Mouse (Mus musculus) ES-E14 (cell line): Measurements from ENCODE around the gene Pip5kl1. TPM values are rescaled to one million over a fixed set of nuclear protein-coding genes. Genes with fewer than 3 reads are reported as not detected.

Source experiments
- DNase-seq: peaks from one replicate; pipeline ENCODE4 v3.0.0-alpha.2; 2013; ENCODE audit warnings: low read depth, low spot score
- H3K27ac ChIP-seq: 2 replicates; pipeline ENCODE4 v1.5.1; 2012; ENCODE audit warnings: low read depth, mild to moderate bottlenecking, low read length, moderate library complexity, mixed read lengths; ENCODE audit not compliant: poor library complexity, insufficient read depth, severe bottlenecking
- H3K36me3 ChIP-seq: 2 replicates; pipeline ENCODE4 v1.6.1; 2012; ENCODE audit warnings: mild to moderate bottlenecking, low read length, moderate library complexity, mixed read lengths; ENCODE audit not compliant: control insufficient read depth, poor library complexity, insufficient read depth, severe bottlenecking
- H3K4me1 ChIP-seq, 2 experiments: fragments of 150-350 bp in 1 of 2; sonication (generic) in 1 of 2; 2 replicates each; pipeline ENCODE4 v1.6.1; 2012; ENCODE audit warnings: low read length in 2 of 2, mild to moderate bottlenecking in 1 of 2, mixed read lengths in 1 of 2; ENCODE audit not compliant: control insufficient read depth in 2 of 2, insufficient read depth in 2 of 2, poor library complexity in 1 of 2
- H3K4me3 ChIP-seq, 2 experiments: fragments of 150-350 bp in 1 of 2; sonication (generic) in 1 of 2; 2 replicates each; pipeline ENCODE4 v1.5.1; 2012; ENCODE audit warnings: low read length in 2 of 2, low read depth in 1 of 2, mild to moderate bottlenecking in 1 of 2, mixed read lengths in 1 of 2; ENCODE audit not compliant: insufficient read depth in 1 of 2, poor library complexity in 1 of 2, severe bottlenecking in 1 of 2
- H3K9ac ChIP-seq: 2 replicates; pipeline ENCODE4 v1.6.1; 2012; ENCODE audit warnings: low read depth, mild to moderate bottlenecking, low read length, mixed read lengths; ENCODE audit not compliant: poor library complexity, insufficient read depth, severe bottlenecking
- H3K9me3 ChIP-seq: fragments of 150-350 bp; sonication (generic); 2 replicates; pipeline ENCODE4 v1.6.1; 2012; ENCODE audit warnings: low read depth, mild to moderate bottlenecking, low read length; ENCODE audit not compliant: control insufficient read depth, insufficient read depth
- CHD2 ChIP-seq: IDR thresholded peaks from 2 replicates; pipeline ENCODE4 v1.6.1; 2014; ENCODE audit warnings: mild to moderate bottlenecking, low read depth, low read length, inconsistent platforms
- HCFC1 ChIP-seq: IDR thresholded peaks from 2 replicates; pipeline ENCODE4 v1.6.1; 2012; ENCODE audit warnings: low read length, inconsistent platforms, borderline replicate concordance; ENCODE audit not compliant: insufficient read depth
- MAFK ChIP-seq: IDR thresholded peaks from 2 replicates; pipeline ENCODE4 v1.6.1; 2014; ENCODE audit warnings: mild to moderate bottlenecking, low read depth, low read length, inconsistent platforms; ENCODE audit not compliant: insufficient read depth
- ZC3H11A ChIP-seq: IDR thresholded peaks from 2 replicates; pipeline ENCODE4 v1.6.1; 2012; ENCODE audit warnings: low read depth, mild to moderate bottlenecking, inconsistent platforms, low read length, borderline replicate concordance
- ZNF384 ChIP-seq: IDR thresholded peaks from 2 replicates; pipeline ENCODE4 v1.6.1; 2012; ENCODE audit warnings: low read depth, low read length, inconsistent platforms
- in situ Hi-C, 2 experiments: fragments of 600-800 bp; cut with MboI; formaldehyde crosslinking; loops; one replicate each; pipeline ENCODE4 v1.15.1; 2025; ENCODE audit warnings: low sequenced_read_pairs in 2 of 2, inconsistent platforms in 1 of 2; ENCODE audit not compliant: unreplicated experiment in 2 of 2
- total RNA-seq: library from RNA; depleted of rRNA; stranded (reverse); fragments of 300-350 nt; gene quantifications from 2 replicates; pipeline ENCODE4 v1.2.3, GENCODE M21; 2012

Pip5kl1 gene
- total RNA-seq, 1 experiment, result 3.5 TPM

DNA sequence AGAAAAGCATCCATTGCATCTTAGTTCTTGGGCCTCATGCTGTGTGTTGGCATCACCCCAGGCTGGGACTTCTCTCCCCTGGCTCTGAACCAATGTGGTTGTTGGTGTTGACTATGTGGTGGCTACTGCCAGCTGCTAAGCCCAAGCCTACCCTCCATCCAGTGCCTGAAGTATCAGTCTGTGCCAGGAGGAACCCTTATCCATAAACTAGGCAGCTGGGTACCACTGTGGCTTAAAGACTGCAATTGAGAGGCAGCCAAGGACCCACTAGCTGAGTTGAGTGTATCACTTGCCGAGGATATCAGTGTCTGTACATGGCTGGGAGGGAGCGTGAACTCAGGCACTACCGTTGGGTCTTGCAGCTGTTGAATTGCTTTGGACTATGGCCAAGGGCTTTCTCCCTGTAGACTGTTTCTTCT is 31.6 kb upstream of the Pip5kl1 start:
- Histone ChIP-seq H3K9me3 (no peaks in the 10 kb centered on the region), H3K36me3 (peaks cover 2% of the 10 kb centered on the region; the same call in 1 of the 2 replicates), H3K4me1 (peaks cover 2 to 18% of the 10 kb centered on the region in 2 experiments; a peak in 2 of 4 replicates), H3K4me3 (no peak overlapping the region), H3K9ac (no peak overlapping the region), H3K27ac (no peak overlapping the region)
- TF ChIP-seq ZNF384 (no peak), MAFK (no peak), HCFC1 (no peak), CHD2 (no peak), ZC3H11A (no peak)
- no peak for DNase-seq
- in situ Hi-C loops, result no loop called here

DNA sequence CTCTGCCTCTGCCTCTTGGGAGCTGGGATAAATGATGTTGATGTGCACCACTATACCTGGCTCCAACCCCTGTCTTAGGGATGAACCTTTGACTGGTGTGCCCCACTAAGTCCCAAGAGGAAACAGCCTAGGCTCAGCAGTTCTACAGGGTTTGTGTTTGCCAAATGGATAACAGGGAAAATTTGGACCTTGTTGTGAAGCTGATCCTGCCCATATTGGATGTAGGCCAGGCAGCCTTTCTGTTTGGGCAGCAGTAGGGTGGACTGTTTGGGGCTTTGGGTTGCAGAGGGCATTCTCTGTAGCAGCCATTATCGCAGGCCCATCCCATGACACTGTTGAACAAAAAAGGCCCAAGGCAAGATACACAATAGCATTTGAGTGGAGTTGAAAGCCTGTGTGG is 27.6 kb upstream of the Pip5kl1 start:
- Histone ChIP-seq H3K9me3 (no peaks in the 10 kb centered on the region), H3K4me3 (no peak overlapping the region), H3K36me3 (no peaks in the 10 kb centered on the region), H3K9ac (no peak overlapping the region), H3K27ac (no peak overlapping the region), H3K4me1 (no peaks in the 10 kb centered on the region)
- TF ChIP-seq ZNF384 (no peak), CHD2 (no peak), HCFC1 (no peak), MAFK (no peak), ZC3H11A (no peak)
- no peak for DNase-seq
- in situ Hi-C loops, result no loop called here

DNA sequence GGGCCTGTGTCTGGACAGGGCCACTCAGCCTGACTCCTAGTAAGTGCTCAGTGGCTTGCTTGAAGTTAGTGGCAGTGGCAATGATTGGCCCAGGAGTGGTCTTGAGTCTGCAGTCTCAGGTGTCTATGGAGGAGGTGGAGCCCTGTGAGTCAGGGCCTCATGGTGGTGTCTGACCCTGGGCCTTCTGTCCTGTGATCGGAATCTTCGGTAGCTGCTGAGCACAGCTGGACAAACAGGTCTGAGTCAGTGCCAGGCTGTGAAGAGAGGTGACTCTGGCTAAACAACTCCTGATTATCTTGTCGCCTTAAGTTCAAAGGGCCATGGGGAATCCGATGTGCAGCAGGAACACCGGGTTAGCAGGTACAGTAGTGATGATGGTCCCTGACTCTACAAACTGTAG is 27.2 kb upstream of the Pip5kl1 start:
- no peak for DNase-seq
- no peaks in the 10 kb centered on the region for H3K36me3 ChIP-seq
- TF ChIP-seq ZC3H11A (no peak), MAFK (no peak), CHD2 (no peak), ZNF384 (no peak), HCFC1 (no peak)
- H3K9ac ChIP-seq, result no peak overlapping the region
- H3K4me1 ChIP-seq, result no peaks in the 10 kb centered on the region
- no peak overlapping the region for H3K4me3 ChIP-seq
- H3K27ac ChIP-seq, result no peak overlapping the region
- no peaks in the 10 kb centered on the region for H3K9me3 ChIP-seq
- in situ Hi-C loops, result no loop called here

DNA sequence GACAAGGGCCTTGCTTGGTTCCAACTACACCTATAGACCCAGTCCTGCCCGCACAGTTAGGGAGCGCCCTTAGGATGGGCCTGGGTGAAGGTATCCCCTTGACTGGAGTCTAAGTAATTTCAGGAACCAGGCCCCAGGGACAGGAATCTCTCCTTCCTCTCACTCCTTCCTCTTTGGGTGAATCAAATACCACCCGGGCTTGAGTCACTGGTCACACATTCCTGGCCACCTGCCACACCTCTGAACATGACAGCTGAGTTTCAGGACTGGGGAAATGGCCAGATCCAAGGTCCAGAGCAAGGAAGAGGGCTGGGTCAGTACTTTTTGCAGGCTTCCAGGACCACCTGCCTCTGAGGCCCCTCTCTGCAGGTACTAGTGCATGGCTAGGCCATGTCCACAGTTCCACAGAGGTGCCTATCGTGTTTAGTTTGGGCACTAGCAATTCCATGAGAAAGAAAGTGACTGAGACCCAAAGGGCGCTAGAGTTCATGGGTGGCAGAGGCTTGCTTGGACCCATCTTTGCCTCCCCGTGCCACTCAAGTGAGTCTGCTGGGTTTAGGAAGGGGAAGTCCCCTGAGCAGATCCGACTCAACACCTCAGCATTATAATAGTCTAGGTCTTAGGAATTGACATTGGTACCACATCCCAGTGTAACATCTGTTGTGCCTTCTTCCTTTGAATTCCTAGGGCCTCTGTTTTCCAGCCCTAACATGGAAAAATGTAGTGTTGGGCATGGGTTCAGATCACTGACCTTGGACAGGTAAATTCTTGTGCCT is 26.4 kb upstream of the Pip5kl1 start:
- no peak for DNase-seq
- H3K9me3 ChIP-seq, result no peaks in the 10 kb centered on the region
- no peaks in the 10 kb centered on the region for H3K4me1 ChIP-seq
- H3K36me3 ChIP-seq, result no peaks in the 10 kb centered on the region
- no peak overlapping the region for H3K27ac ChIP-seq
- no peak overlapping the region for H3K9ac ChIP-seq
- in situ Hi-C loops, result no loop called here
- H3K4me3 ChIP-seq, result no peak overlapping the region
- TF ChIP-seq ZC3H11A, result no peak
- TF ChIP-seq MAFK, result no peak
- TF ChIP-seq ZNF384, result no peak
- no peak for TF ChIP-seq CHD2
- no peak for TF ChIP-seq HCFC1

DNA sequence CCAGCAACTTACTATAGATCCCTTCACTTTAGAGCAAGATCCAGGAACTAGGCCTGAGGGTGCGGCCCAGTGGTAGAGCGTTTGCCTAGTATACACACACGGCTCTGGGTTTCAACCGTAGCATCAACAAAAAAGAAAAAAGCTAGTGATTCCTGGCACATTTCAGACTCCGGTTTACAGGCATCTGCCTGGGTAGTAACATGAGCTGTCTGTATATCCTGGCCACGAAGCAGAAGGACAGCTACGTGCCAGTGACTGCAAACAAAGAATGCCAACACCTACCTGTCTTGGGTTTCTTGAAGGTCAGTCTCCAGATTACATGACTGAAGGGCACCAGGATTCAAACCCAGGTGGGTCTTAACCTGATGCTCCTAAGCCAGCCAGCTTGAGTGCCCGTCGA is 25.4 kb upstream of the Pip5kl1 start:
- H3K9ac ChIP-seq, result no peak overlapping the region
- no peaks in the 10 kb centered on the region for H3K36me3 ChIP-seq
- in situ Hi-C loops, result no loop called here
- H3K27ac ChIP-seq, result no peak overlapping the region
- no peaks in the 10 kb centered on the region for H3K9me3 ChIP-seq
- no peak for TF ChIP-seq CHD2
- no peak for TF ChIP-seq MAFK
- no peak for TF ChIP-seq ZC3H11A
- no peak for TF ChIP-seq ZNF384
- TF ChIP-seq HCFC1, result no peak
- DNase-seq, result no peak
- H3K4me3 ChIP-seq, result no peak overlapping the region
- no peaks in the 10 kb centered on the region for H3K4me1 ChIP-seq
